Mouse (Mus musculus): ENCODE data around the gene D630045J12Rik. TPM values are rescaled to one million over a fixed set of nuclear protein-coding genes. Genes with fewer than 3 reads are reported as not detected.

Gene D630045J12Rik
- polyA plus RNA-seq, 2 experiments from 2014 or later = 0.08 TPM; not detected in 1

DNA sequence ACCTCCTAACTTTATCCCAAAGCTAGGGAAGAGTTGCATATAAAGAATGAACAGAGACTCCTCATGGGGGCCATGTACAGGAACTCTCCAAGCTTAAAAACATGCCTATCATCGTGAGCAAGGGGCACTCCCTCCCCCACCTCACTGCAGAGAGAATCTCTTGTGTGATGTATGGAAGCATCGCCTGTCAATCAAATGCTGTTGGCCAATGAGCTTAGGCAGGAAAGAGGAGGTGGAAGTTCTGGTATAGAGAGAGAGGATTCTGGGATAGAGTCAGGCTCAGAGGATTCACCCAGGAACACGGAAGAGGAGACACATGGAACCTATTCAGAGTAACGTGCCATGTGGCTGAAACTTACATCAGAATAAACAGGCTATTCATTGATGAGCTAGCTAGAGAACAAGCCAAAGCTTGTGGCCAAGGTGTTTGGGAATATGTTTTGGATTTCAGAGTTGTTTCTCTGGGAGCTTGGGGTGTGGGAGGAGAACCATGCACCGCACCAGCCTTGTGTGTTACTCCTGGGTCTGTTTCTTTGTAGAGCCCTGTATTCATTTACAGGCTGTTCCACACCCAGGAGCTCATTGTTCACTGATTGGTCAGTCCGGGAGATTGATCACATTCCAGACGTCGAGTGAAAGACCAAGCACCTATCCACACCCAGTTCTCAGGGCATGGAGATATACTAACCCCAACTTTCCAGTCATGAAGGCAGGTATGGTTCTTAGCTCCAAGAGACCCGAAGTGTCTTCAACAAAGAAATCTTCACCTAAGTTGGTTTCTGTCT is 166.4 kb downstream of the D630045J12Rik start:
- ATAC-seq = no peak

DNA sequence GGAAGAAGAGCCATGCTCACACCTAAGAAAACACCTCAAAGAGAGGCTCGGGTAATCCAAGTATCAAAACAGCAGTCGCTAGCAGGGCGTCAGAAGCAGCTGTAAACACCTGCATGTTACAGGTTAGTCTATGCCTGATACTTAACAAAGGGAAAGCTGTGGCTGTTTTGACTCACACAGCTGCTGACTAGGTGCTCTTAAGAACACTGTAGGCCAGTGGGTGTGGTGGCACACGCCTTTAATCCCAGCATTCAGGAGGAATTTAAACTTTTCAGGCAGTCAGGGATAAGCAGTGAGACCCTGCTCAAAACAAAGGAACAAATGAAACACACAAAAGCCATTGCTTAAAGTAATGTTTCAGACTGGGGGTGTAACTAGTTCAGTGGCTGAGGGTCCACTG is 170.6 kb downstream of the D630045J12Rik start:
- no peak for ATAC-seq

DNA sequence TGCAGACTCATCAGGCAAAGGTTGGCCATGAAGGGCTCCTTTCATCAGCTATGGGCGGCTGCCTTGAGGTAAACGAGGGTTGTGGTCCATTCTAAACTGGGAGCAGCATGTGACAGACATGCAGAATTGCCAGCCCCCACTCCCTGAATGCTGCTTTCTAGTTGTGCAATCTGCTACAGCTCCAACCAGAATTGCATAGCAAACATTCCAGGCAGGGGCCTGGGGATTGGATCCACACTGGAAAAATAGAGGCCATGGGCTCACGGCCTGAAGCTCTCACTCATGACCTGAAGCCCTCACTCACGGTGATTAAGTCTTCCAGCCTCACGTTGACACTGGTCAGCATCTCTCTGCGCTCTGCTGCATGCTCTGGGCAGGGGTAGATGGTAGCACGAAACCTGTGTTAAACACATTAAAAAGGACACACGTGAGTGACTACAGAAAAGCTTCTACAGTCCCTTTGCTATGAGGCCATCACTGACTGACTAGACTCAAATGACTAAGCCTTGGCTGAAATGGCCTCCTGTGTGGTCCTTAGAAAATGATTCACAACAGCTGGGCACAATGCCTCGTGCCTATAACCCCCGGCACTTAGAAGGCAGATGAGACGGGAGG is 172.0 kb downstream of the D630045J12Rik start:
- ATAC-seq = no peak

DNA sequence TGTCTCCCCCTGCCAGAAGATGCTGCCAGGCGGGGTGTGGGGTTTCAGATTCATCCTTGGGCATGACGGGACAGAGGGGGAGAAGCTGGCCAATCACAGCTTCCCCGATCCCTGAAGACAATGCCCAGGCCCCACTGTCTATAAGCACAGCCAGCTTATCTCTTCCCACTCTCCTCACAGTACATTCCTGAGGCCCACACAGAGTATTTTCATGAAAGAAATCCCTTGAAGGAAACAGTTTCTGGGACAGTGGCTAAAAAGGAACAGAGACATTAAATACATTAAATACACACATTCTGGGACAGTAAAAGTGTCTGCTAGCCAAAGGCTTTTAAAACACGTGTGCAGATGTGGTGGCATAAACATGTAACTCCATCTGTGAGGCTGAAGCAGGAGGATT is 173.4 kb downstream of the D630045J12Rik start:
- ATAC-seq = no peak

DNA sequence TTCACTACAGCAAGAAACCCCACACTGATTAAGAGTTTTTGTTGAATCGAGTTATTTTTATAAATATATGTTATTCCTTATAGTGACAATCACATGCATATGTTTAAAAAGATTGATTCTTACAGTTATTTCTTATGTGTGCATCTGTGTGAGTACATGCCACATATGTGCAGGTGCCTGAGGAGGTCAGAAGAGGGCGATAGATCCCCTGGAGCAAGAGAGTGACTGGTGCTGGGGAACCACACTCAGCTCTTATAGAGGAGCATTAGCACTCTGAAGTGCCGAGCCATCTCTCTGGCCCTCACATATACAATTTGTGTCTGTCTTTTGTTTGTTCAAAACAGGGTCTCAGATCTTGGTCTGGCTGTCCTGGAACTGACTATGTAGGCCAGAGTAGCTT is 180.2 kb downstream of the D630045J12Rik start:
- ATAC-seq = no peak

Other genes starting within 250 kb of the D630045J12Rik start
- gene Svopl, start 207.0 kb downstream of the D630045J12Rik start, polyA plus RNA-seq (2017; shearing (Covaris generic)) = under 1 TPM in 1 of 2 experiments, not detected in 1; 0.24 TPM
- gene Tmem213, start 144.8 kb downstream of the D630045J12Rik start, polyA plus RNA-seq (2017; shearing (Covaris generic)) = not detected
- not detected for gene Atp6v0a4, start 129.4 kb downstream of the D630045J12Rik start, polyA plus RNA-seq (2017; shearing (Covaris generic))
- under 1 TPM; 0.38 to 0.55 TPM for gene Zc3hav1l, start 45.2 kb upstream of the D630045J12Rik start, polyA plus RNA-seq (2017; shearing (Covaris generic))
- gene Zc3hav1, start 100.6 kb upstream of the D630045J12Rik start, polyA plus RNA-seq (2017; shearing (Covaris generic)) = 100 to 1,000 TPM; 189 to 215 TPM
- not detected for gene Ttc26, start 127.5 kb upstream of the D630045J12Rik start, polyA plus RNA-seq (2017; shearing (Covaris generic))
- gene Ubn2, start 179.9 kb upstream of the D630045J12Rik start, polyA plus RNA-seq (2017; shearing (Covaris generic)) = 10 to 100 TPM; 26.7 to 30.2 TPM